8 mouse cellular contexts compared by ENCODE assay signal in genomic region chr7:100493117-100493483, GRCm38 (mm10). TPM values are rescaled to one million over a fixed set of nuclear protein-coding genes. Genes with fewer than 3 reads are reported as not detected.
DNase-seq lines count a peak whose midpoint lies in the region; ATAC-seq and TF ChIP-seq lines count a peak whose summit lies in the region.

Gene Ucp2, plus strand, starts transcription at chr7:100493337.

- H3K4me1 ChIP-seq in ES-E14 (ENCODE audit: control insufficient read depth in 2 of 2, insufficient read depth in 2 of 2, low read length in 2 of 2, poor library complexity in 1 of 2) = peaks cover 3 to 21% of the 10 kb centered on the region in 2 experiments; a peak in 2 of 4 replicates
- 0 out of 2 replicates have a peak, but pooled peaks cover 5% of the 10 kb centered on the region for H3K4me1 ChIP-seq in brown adipose tissue, adult 24 weeks (ENCODE audit: control insufficient read depth, insufficient read depth, insufficient read length, low read length)
- peaks cover 53% of the 10 kb centered on the region for H3K4me1 ChIP-seq in hindbrain, embryonic 13.5 days (replicated peaks)

- peak; percentile 69 for DNase-seq in ES-E14 (ENCODE audit: low read depth, low spot score)
- peak; percentile 43 to 52 for DNase-seq in frontal cortex, postnatal 36 days (ENCODE audit: low spot score in 2 of 2)
- DNase-seq in layer of hippocampus, postnatal 14 days (ENCODE audit: low spot score in 2 of 2) = peak in 1 of 2 experiments; percentile 70
- DNase-seq in lung, postnatal 10 days = peak; percentile 93
- DNase-seq in ovary, postnatal 10 days (ENCODE audit: low spot score) = peak; percentile 72
- DNase-seq in thymus, postnatal 25 days = peak; percentile 98

- H3K4me2 ChIP-seq in hindbrain, embryonic 13.5 days = peak within 1 kb of the TSS; percentile 70

- H3K9ac ChIP-seq in ES-E14 (ENCODE audit: insufficient read depth, low read depth, low read length, poor library complexity, severe bottlenecking) = peak within 1 kb of the TSS; percentile 85
- peak within 1 kb of the TSS; percentile 66 for H3K9ac ChIP-seq in hindbrain, embryonic 13.5 days

- ATAC-seq in hindbrain, embryonic 13.5 days (ENCODE audit: low FRiP score) = 0 out of 2 replicates have a peak, but pooled peaks have one; percentile 16

- H3K27ac ChIP-seq in ES-E14 (ENCODE audit: insufficient read depth, low read depth, low read length, poor library complexity, severe bottlenecking) = peak within 1 kb of the TSS; percentile 85
- peak within 1 kb of the TSS; percentile 84 for H3K27ac ChIP-seq in brown adipose tissue, adult 24 weeks (replicated peaks; ENCODE audit: low read depth, low read length)
- peak within 1 kb of the TSS; percentile 31 for H3K27ac ChIP-seq in hindbrain, embryonic 13.5 days

- WGBS in hindbrain, embryonic 13.5 days = under 1% methylated on average over 26 of the region's 27 CpGs

- no peaks in the 10 kb centered on the region for H3K9me3 ChIP-seq in ES-E14 (ENCODE audit: control insufficient read depth, insufficient read depth, low read depth, low read length)
- no peaks in the 10 kb centered on the region for H3K9me3 ChIP-seq in hindbrain, embryonic 13.5 days

- in situ Hi-C loops in ES-E14 (cut with MboI; ENCODE audit: low sequenced_read_pairs in 2 of 2, unreplicated experiment in 2 of 2) = no loop called here

- peaks cover 18% of the 10 kb centered on the region for H3K27me3 ChIP-seq in hindbrain, embryonic 13.5 days

- H3K4me3 ChIP-seq in ES-E14 (ENCODE audit: insufficient read depth in 1 of 2, low read depth in 1 of 2, low read length in 2 of 2, poor library complexity in 1 of 2, severe bottlenecking in 1 of 2) = peak within 1 kb of the TSS; percentile 74 to 94
- H3K4me3 ChIP-seq in brown adipose tissue, adult 24 weeks (ENCODE audit: insufficient read depth, low read depth, low read length) = peak within 1 kb of the TSS; percentile 72
- H3K4me3 ChIP-seq in hindbrain, embryonic 13.5 days = peak within 1 kb of the TSS; percentile 40

- peaks cover 35% of the 10 kb centered on the region for H3K36me3 ChIP-seq in ES-E14 (ENCODE audit: control insufficient read depth, insufficient read depth, low read length, poor library complexity, severe bottlenecking)
- H3K36me3 ChIP-seq in hindbrain, embryonic 13.5 days = peaks cover 8% of the 10 kb centered on the region

TF ChIP-seq in ES-E14, 5 proteins besides CTCF, POLR2A, EP300 and RAD21:
- TF ChIP-seq CHD2 (IDR thresholded peaks at IDR 0.05; ENCODE audit: low read depth, low read length) = no peak
- TF ChIP-seq MAFK (IDR thresholded peaks at IDR 0.05; ENCODE audit: insufficient read depth, low read depth, low read length) = no peak
- TF ChIP-seq HCFC1 (IDR thresholded peaks at IDR 0.05; ENCODE audit: borderline replicate concordance, insufficient read depth, low read length) = no peak
- no peak for TF ChIP-seq ZNF384 (IDR thresholded peaks at IDR 0.05; ENCODE audit: low read depth, low read length)
- TF ChIP-seq ZC3H11A (IDR thresholded peaks at IDR 0.05; ENCODE audit: borderline replicate concordance, low read depth, low read length) = no peak

RNA-seq across cellular contexts. Expression of gene Ucp2, which starts in this region (rescaled TPM):
- total RNA-seq in ES-E14 (2012; rRNA removed) = 46.9 and 52.7 TPM in 2 replicates
- 54.8 and 55.8 TPM in 2 replicates for polyA plus RNA-seq in brown adipose tissue, adult 24 weeks (2012; ENCODE audit: insufficient read depth, insufficient read length, missing spikeins)
- 75.2 and 78.6 TPM in 2 replicates for polyA plus RNA-seq in hindbrain, embryonic 13.5 days (2015; fragmentation: Nextera tagmentation; extraction: Ambion mirVana)
- 10 to 100 TPM; 75.7 to 85.9 TPM for total RNA-seq in layer of hippocampus, postnatal 14 days (2021)

Comparison
In these comparisons a context has a peak if more than half of its experiments do, and no peak if none do; other contexts are left out.
1. H3K27ac ChIP-seq: peak in every context shown above with its lines; median percentile 85 in ES-E14; 84 in brown adipose tissue, adult 24 weeks; 31 in hindbrain, embryonic 13.5 days.